Mouse (Mus musculus) myocyte (in vitro differentiated cells): Measurements from ENCODE around the gene Krt35. TPM values are rescaled to one million over a fixed set of nuclear protein-coding genes. Genes with fewer than 3 reads are reported as not detected.

Source experiments
- H3K27me3 ChIP-seq: one replicate; pipeline ENCODE4 v1.6.1; 2011; ENCODE audit not compliant: control insufficient read depth, insufficient read depth, insufficient read length
- H3K36me3 ChIP-seq: one replicate; pipeline ENCODE4 v1.6.1; 2011; ENCODE audit not compliant: control insufficient read depth, insufficient read depth
- H3K4me2 ChIP-seq: one replicate; pipeline ENCODE4 v1.6.1; 2011; ENCODE audit warnings: low read depth, control low read depth
- H3K4me3 ChIP-seq: one replicate; pipeline ENCODE4 v1.5.1; 2011; ENCODE audit warnings: mild to moderate bottlenecking, control low read depth, moderate library complexity
- H3K79me2 ChIP-seq: one replicate; pipeline ENCODE4 v1.6.1; 2011; ENCODE audit not compliant: control insufficient read depth, insufficient read depth
- H3ac ChIP-seq: one replicate; pipeline ENCODE4 v1.6.1; 2011; ENCODE audit not compliant: control insufficient read depth, insufficient read length
- CEBPB ChIP-seq: IDR thresholded peaks from 2 replicates; pipeline ENCODE4 v1.6.1; 2011; ENCODE audit warnings: mild to moderate bottlenecking, moderate library complexity; ENCODE audit not compliant: poor library complexity, insufficient read depth, severe bottlenecking
- E2F4 ChIP-seq: IDR thresholded peaks from one replicate; pipeline ENCODE4 v1.6.1; 2011; ENCODE audit warnings: mild to moderate bottlenecking, control low read depth, moderate library complexity; ENCODE audit not compliant: insufficient read depth
- MAX ChIP-seq: IDR thresholded peaks from one replicate; pipeline ENCODE4 v1.6.1; 2011; ENCODE audit warnings: low read depth, mild to moderate bottlenecking, control low read depth
- MYOD1 ChIP-seq, 3 experiments: IDR thresholded peaks; one replicate each; pipeline ENCODE4 v1.6.1; 2011; ENCODE audit warnings: control low read depth in 2 of 3, low read depth in 2 of 3, mild to moderate bottlenecking in 2 of 3, moderate library complexity in 1 of 3; ENCODE audit not compliant: insufficient read length in 2 of 3, control insufficient read depth in 1 of 3
- MYOG ChIP-seq, 3 experiments: IDR thresholded peaks; one replicate each; pipeline ENCODE4 v1.6.1; 2011; ENCODE audit warnings: control low read depth in 2 of 3, low read depth in 2 of 3, mild to moderate bottlenecking in 2 of 3; ENCODE audit not compliant: insufficient read length in 2 of 3, control insufficient read depth in 1 of 3, insufficient read depth in 1 of 3
- POLR2A ChIP-seq: IDR thresholded peaks from one replicate; pipeline ENCODE4 v1.6.1; 2011; ENCODE audit warnings: low read depth, mild to moderate bottlenecking, control low read depth, moderate library complexity; ENCODE audit not compliant: insufficient read length
- POLR2AphosphoS2 ChIP-seq: IDR thresholded peaks from one replicate; pipeline ENCODE4 v1.6.1; 2011; ENCODE audit warnings: low read depth, control low read depth; ENCODE audit not compliant: insufficient read length
- REST ChIP-seq: IDR thresholded peaks from one replicate; pipeline ENCODE4 v1.6.1; 2011; ENCODE audit warnings: mild to moderate bottlenecking, control low read depth, moderate library complexity; ENCODE audit not compliant: insufficient read depth, insufficient read length
- SRF ChIP-seq: IDR thresholded peaks from one replicate; pipeline ENCODE4 v1.6.1; 2011; ENCODE audit warnings: low read depth; ENCODE audit not compliant: control insufficient read depth, insufficient read length
- TCF12 ChIP-seq: IDR thresholded peaks from one replicate; pipeline ENCODE4 v1.6.1; 2011; ENCODE audit warnings: mild to moderate bottlenecking, control low read depth; ENCODE audit not compliant: poor library complexity, insufficient read depth, severe bottlenecking
- TCF3 ChIP-seq: IDR thresholded peaks from one replicate; pipeline ENCODE4 v1.6.1; 2011; ENCODE audit warnings: low read depth, control low read depth; ENCODE audit not compliant: insufficient read length
- USF1 ChIP-seq: IDR thresholded peaks from one replicate; pipeline ENCODE4 v1.6.1; 2011; ENCODE audit warnings: low read depth, mild to moderate bottlenecking, control low read depth, moderate library complexity
- polyA plus RNA-seq: library from polyadenylated mRNA; unstranded; fragments of >200 nt; fragmentation: generic; extraction: Trizol; gene quantifications from one replicate; pipeline ENCODE4 v1.2.1, GENCODE M21; 2012; ENCODE audit warnings: missing spikeins

The Krt35 gene
- polyA plus RNA-seq, 1 experiment = not detected

- H3K27me3 ChIP-seq = no peaks in the 10 kb centered on the region
- H3K4me3 ChIP-seq = no peak overlapping the region
- H3ac ChIP-seq = no peak overlapping the region
- no peaks in the 10 kb centered on the region for H3K36me3 ChIP-seq
- H3K79me2 ChIP-seq = no peaks in the 10 kb centered on the region
- H3K4me2 ChIP-seq = peak overlapping the region; percentile 41
- TF ChIP-seq POLR2AphosphoS2 = no peak
- no peak for TF ChIP-seq MAX
These were observed 24.3 kb upstream of the Krt35 start for GRCm38 (mm10) chr11:100120331-100120730.

- no peak overlapping the region for H3ac ChIP-seq
- TF ChIP-seq MYOD1 (IDR thresholded peaks at IDR 0.05; ENCODE audit: control insufficient read depth in 1 of 3, insufficient read length in 2 of 3, low read depth in 2 of 3) (no peak), MYOG (IDR thresholded peaks at IDR 0.05; ENCODE audit: control insufficient read depth in 1 of 3, insufficient read depth in 1 of 3, insufficient read length in 2 of 3, low read depth in 2 of 3) (no peak), E2F4 (no peak), TCF3 (no peak), POLR2AphosphoS2 (no peak), CEBPB (peak; percentile 37; the same call in 1 of the 2 replicates)
These were observed 17.6 kb upstream of the Krt35 start for GRCm38 (mm10) chr11:100113742-100114029.

GRCm38 (mm10) chr11:100112935-100113741 is 17.1 kb upstream of the Krt35 start:
- Histone ChIP-seq H3K4me2 (peak overlapping the region; percentile 16), H3K27me3 (no peaks in the 10 kb centered on the region), H3K79me2 (no peaks in the 10 kb centered on the region), H3K36me3 (no peaks in the 10 kb centered on the region), H3ac (no peak overlapping the region), H3K4me3 (no peak overlapping the region)
- TF ChIP-seq MAX (no peak), USF1 (peak; percentile 72), POLR2AphosphoS2 (no peak)

More at GRCm38 (mm10) chr11:100113742-100114029, 17.6 kb upstream of the Krt35 start:
- Histone ChIP-seq H3K4me3 (no peak overlapping the region), H3K4me2 (peak overlapping the region; percentile 16), H3K36me3 (no peaks in the 10 kb centered on the region), H3K79me2 (no peaks in the 10 kb centered on the region), H3K27me3 (no peaks in the 10 kb centered on the region)

- no peak within 1 kb of the TSS for H3K4me2 ChIP-seq
- no peaks in the 10 kb centered on the region for H3K79me2 ChIP-seq
- TF ChIP-seq USF1 = no peak
- no peak for TF ChIP-seq MAX
- no peak for TF ChIP-seq MYOD1 (IDR thresholded peaks at IDR 0.05; ENCODE audit: control insufficient read depth in 1 of 3, insufficient read length in 2 of 3, low read depth in 2 of 3)
- no peak for TF ChIP-seq POLR2AphosphoS2
- TF ChIP-seq SRF = no peak
- no peak for TF ChIP-seq REST
- no peaks in the 10 kb centered on the region for H3K36me3 ChIP-seq
- no peak within 1 kb of the TSS for H3K4me3 ChIP-seq
- H3K27me3 ChIP-seq = no peaks in the 10 kb centered on the region
- no peak within 1 kb of the TSS for H3ac ChIP-seq
These were observed 9.6 kb upstream of the Krt35 start, which contains the start of gene Krt36 for GRCm38 (mm10) chr11:100105576-100106122. Krt36 (minus strand) TSS chr11:100105626.

- H3K4me3 ChIP-seq = no peak overlapping the region
- H3K79me2 ChIP-seq = no peaks in the 10 kb centered on the region
- no peak overlapping the region for H3K4me2 ChIP-seq
- H3K36me3 ChIP-seq = no peaks in the 10 kb centered on the region
- TF ChIP-seq MYOD1 (IDR thresholded peaks at IDR 0.05; ENCODE audit: control insufficient read depth in 1 of 3, insufficient read length in 2 of 3, low read depth in 2 of 3) = peak in 1 of 3 experiments; percentile 32
- TF ChIP-seq TCF3 = no peak
- no peaks in the 10 kb centered on the region for H3K27me3 ChIP-seq
- H3ac ChIP-seq = no peak overlapping the region
These were observed 6.8 kb upstream of the Krt35 start for GRCm38 (mm10) chr11:100102693-100103429.

GRCm38 (mm10) chr11:100100391-100100790 is 4.3 kb upstream of the Krt35 start:
- Histone ChIP-seq H3ac (no peak overlapping the region), H3K36me3 (no peaks in the 10 kb centered on the region), H3K27me3 (peaks cover 8% of the 10 kb centered on the region), H3K4me3 (no peak overlapping the region), H3K79me2 (no peaks in the 10 kb centered on the region), H3K4me2 (no peak overlapping the region)
- TF ChIP-seq POLR2AphosphoS2 (no peak), CEBPB (no peak), TCF12 (no peak), MAX (no peak), USF1 (no peak), E2F4 (no peak), TCF3 (no peak), MYOG (IDR thresholded peaks at IDR 0.05; ENCODE audit: control insufficient read depth in 1 of 3, insufficient read depth in 1 of 3, insufficient read length in 2 of 3, low read depth in 2 of 3) (no peak), MYOD1 (IDR thresholded peaks at IDR 0.05; ENCODE audit: control insufficient read depth in 1 of 3, insufficient read length in 2 of 3, low read depth in 2 of 3) (no peak), POLR2A (no peak)
